Mouse (Mus musculus): ENCODE measurements around the gene Arid3a. TPM values are rescaled to one million over a fixed set of nuclear protein-coding genes. Genes with fewer than 3 reads are reported as not detected.

The Arid3a gene
- polyA plus RNA-seq, 1 experiment from 2014 or later = 14.0 TPM

DNA sequence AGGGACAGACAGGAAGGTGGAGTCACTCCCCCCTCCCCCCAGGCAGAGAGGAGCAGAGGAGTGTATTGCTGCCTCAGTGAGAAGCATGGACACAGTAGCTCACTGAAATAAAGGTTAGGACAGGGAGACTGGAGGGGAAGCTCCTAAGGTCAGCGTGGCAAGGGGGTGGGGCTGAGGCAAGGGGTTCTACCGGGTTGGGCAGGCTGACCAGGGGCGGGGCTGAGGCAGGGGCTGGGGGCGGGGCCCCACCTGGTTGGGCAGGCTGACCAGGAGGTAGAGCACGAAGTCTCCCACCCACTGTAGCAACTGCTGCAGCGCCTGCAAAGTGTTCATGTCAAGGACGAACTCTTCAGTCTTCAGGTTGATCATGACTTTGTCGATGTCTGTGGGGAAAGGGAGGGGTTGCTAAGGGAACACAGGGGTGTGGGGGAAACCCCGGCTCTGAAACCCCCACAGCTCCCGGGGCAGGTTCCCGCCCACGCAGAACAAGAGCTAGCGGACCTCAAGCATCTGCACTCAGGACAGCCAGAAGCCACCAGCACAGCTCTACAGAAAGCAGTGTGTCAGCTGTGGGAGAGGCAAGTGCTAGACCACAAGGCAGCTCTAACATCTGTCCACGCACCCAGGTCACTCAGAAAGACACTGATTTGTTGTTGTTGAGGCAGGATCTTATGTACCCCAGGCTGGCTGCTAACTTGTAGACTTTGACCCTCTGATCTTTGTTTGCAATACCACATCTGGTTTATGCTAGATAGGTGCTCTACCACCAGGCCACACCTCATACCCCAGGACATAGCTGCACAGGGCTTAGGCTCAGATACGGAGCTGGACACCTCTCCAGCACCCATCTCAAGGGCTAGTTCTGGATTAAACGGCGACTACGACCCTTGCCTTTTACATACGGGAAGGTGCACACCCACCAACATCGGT, 29.3 kb upstream of the Arid3a start:
- Histone ChIP-seq H3K4me3 (ENCODE audit: low read depth, low read length) (no peak overlapping the region), H3K9ac (replicated peaks; ENCODE audit: low read depth, low read length) (no peak overlapping the region), H3K4me1 (ENCODE audit: control insufficient read depth, insufficient read depth, low read length) (no peaks in the 10 kb centered on the region), H3K9me3 (ENCODE audit: control insufficient read depth, low read depth, low read length) (no peaks in the 10 kb centered on the region), H3K27me3 (ENCODE audit: control insufficient read depth, insufficient read depth, low read length) (no peaks in the 10 kb centered on the region), H3K4me2 (replicated peaks; ENCODE audit: low read depth, low read length) (no peak overlapping the region), H3K27ac (ENCODE audit: low read length) (no peak overlapping the region), H3K36me3 (ENCODE audit: control insufficient read depth, insufficient read depth, low read length) (peaks cover 46% of the 10 kb centered on the region)
- ATAC-seq (ENCODE audit: insufficient number of reproducible peaks, insufficient read depth, low FRiP score, low read depth) = no peak
- 47% methylated on average over 20 of the region's 20 CpGs for WGBS

DNA sequence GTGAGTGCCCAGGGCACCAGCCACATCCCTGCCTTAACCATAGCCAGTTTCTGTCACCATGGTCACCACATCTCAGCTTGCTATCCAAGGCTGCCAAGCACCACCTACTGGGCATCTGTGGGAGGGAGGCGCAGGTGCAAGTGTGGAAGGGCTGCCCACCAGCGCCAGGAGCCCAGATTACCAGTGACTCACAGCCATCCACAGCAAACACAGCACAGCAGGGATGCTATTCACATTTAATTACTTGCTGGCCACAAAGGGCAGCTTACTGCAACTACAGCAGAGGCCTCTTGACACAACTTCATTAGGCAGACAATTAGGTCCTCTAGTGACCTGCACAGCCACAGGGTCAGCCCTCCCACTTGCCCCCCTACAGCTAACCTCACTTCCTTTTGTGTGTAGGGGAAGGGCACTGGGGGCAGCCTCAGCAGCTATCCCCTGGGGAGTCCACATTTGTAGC, 25.9 kb upstream of the Arid3a start:
- H3K4me3 ChIP-seq (ENCODE audit: low read depth, low read length) = no peak overlapping the region
- H3K9ac ChIP-seq (replicated peaks; ENCODE audit: low read depth, low read length) = no peak overlapping the region
- no peaks in the 10 kb centered on the region for H3K27me3 ChIP-seq (ENCODE audit: control insufficient read depth, insufficient read depth, low read length)
- H3K4me1 ChIP-seq (ENCODE audit: control insufficient read depth, insufficient read depth, low read length) = no peaks in the 10 kb centered on the region
- no peak overlapping the region for H3K4me2 ChIP-seq (replicated peaks; ENCODE audit: low read depth, low read length)
- no peak for ATAC-seq (ENCODE audit: insufficient number of reproducible peaks, insufficient read depth, low FRiP score, low read depth)
- no peaks in the 10 kb centered on the region for H3K9me3 ChIP-seq (ENCODE audit: control insufficient read depth, low read depth, low read length)
- peaks cover 58% of the 10 kb centered on the region for H3K36me3 ChIP-seq (ENCODE audit: control insufficient read depth, insufficient read depth, low read length)
- H3K27ac ChIP-seq (ENCODE audit: low read length) = no peak overlapping the region
- WGBS = 64% methylated on average over 2 of the region's 2 CpGs

DNA sequence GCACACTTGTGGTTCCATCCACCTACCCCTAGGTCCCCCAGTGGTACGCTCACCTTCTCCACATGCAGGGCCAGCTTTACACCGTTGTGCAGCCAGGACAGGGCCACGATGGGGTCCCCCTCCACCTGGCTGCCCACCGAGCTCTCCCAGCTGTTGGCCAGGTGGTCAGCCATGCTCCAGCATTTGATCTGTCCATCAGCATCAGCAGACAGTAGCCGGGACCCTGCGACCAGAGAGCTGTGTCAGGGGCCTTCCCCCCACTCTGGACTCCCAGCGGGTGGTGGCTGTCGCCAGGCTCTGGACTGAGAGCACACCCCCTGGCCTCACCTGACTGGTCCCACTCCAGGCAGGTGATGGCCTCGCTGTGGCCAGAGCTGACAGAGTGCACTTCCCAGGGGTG, 20.1 kb upstream of the Arid3a start:
- no peak overlapping the region for H3K4me2 ChIP-seq (replicated peaks; ENCODE audit: low read depth, low read length)
- no peak overlapping the region for H3K27ac ChIP-seq (ENCODE audit: low read length)
- ATAC-seq (ENCODE audit: insufficient number of reproducible peaks, insufficient read depth, low FRiP score, low read depth) = no peak
- no peak overlapping the region for H3K4me3 ChIP-seq (ENCODE audit: low read depth, low read length)
- no peak overlapping the region for H3K9ac ChIP-seq (replicated peaks; ENCODE audit: low read depth, low read length)
- peaks cover 4% of the 10 kb centered on the region; the same call in 1 of the 2 replicates for H3K4me1 ChIP-seq (ENCODE audit: control insufficient read depth, insufficient read depth, low read length)
- H3K27me3 ChIP-seq (ENCODE audit: control insufficient read depth, insufficient read depth, low read length) = no peaks in the 10 kb centered on the region
- H3K36me3 ChIP-seq (ENCODE audit: control insufficient read depth, insufficient read depth, low read length) = peaks cover 43% of the 10 kb centered on the region
- H3K9me3 ChIP-seq (ENCODE audit: control insufficient read depth, low read depth, low read length) = no peaks in the 10 kb centered on the region
- WGBS = 92% methylated on average over 9 of the region's 9 CpGs

DNA sequence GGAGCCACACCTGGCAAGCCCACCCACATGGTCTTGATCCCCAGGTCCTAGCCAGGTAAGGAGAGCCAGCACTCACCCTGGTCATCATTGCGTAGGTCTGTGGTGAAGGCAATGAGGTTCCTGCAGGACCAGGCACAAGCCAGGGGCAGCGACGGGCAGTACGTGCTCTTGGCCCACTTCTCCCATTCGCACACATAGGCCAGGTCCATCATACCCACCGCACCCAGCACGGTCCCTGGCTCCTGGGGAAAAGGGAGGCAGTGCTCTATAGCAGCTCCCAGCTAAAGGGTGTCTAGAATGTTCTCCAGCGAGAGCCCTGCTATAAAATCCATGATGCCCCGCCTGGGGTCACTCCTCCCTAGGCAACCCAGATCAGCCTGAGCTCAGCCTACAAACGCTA, 19.4 kb upstream of the Arid3a start:
- 90% methylated on average over 10 of the region's 10 CpGs for WGBS
- no peak for ATAC-seq (ENCODE audit: insufficient number of reproducible peaks, insufficient read depth, low FRiP score, low read depth)
- Histone ChIP-seq H3K27ac (ENCODE audit: low read length) (no peak overlapping the region), H3K36me3 (ENCODE audit: control insufficient read depth, insufficient read depth, low read length) (peaks cover 46% of the 10 kb centered on the region), H3K4me3 (ENCODE audit: low read depth, low read length) (no peak overlapping the region), H3K4me1 (ENCODE audit: control insufficient read depth, insufficient read depth, low read length) (peaks cover 4% of the 10 kb centered on the region; the same call in 1 of the 2 replicates), H3K4me2 (replicated peaks; ENCODE audit: low read depth, low read length) (no peak overlapping the region), H3K9ac (replicated peaks; ENCODE audit: low read depth, low read length) (no peak overlapping the region; the same call in 1 of the 2 replicates), H3K27me3 (ENCODE audit: control insufficient read depth, insufficient read depth, low read length) (no peaks in the 10 kb centered on the region), H3K9me3 (ENCODE audit: control insufficient read depth, low read depth, low read length) (no peaks in the 10 kb centered on the region)

DNA sequence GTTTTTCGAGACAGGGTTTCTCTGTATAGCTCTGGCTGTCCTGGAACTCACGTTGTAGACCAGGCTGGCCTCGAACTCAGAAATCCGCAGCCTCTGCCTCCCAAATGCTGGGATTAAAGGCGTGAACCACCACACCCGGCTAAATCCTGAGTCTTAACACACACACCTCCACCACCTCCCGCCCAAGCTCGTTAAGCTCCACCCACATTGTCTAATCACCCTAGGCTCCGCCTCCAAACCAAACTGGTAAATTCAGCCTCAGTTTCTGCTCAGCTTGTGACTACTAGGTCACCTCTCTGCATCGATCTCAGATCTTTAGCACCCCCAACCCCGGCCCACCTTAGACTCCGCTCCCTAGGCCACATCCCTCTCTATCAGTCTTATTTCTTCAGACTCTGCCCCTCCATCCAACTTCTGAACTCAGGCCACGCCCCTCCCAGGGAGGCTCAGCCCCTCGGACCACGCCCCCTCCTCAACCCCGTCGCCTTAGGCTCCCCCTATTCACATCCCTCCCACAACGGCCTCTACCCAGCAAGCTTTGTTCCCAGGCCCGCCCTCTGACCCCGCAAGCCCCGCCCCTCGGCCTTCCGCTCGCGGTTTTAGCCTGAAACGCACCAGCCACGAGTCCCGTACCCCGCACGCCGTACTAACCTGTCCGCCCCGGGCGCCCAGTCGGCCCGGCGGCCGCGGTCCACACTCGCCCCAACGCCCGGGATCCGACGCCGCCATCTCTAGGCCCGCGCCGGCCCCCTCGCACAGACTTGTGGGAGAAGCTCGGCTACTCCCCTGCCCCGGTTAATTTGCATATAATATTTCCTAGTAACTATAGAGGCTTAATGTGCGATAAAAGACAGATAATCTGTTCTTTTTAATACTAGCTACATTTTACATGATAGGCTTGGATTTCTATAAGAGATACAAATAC, 18.4 kb upstream of the Arid3a start, which contains the start of gene Med16:
Gene Med16 (minus strand): TSS at position 757 of the 925 bp plus-strand sequence.
- peak; percentile 96 for ATAC-seq (ENCODE audit: insufficient number of reproducible peaks, insufficient read depth, low FRiP score, low read depth)
- Histone ChIP-seq H3K36me3 (ENCODE audit: control insufficient read depth, insufficient read depth, low read length) (peaks cover 42% of the 10 kb centered on the region), H3K27ac (ENCODE audit: low read length) (peak within 1 kb of the TSS; percentile 78), H3K9me3 (ENCODE audit: control insufficient read depth, low read depth, low read length) (no peaks in the 10 kb centered on the region), H3K27me3 (ENCODE audit: control insufficient read depth, insufficient read depth, low read length) (no peaks in the 10 kb centered on the region), H3K4me2 (replicated peaks; ENCODE audit: low read depth, low read length) (peak within 1 kb of the TSS; percentile 28), H3K9ac (replicated peaks; ENCODE audit: low read depth, low read length) (peak within 1 kb of the TSS; percentile 45), H3K4me1 (ENCODE audit: control insufficient read depth, insufficient read depth, low read length) (peaks cover 4% of the 10 kb centered on the region; the same call in 1 of the 2 replicates), H3K4me3 (ENCODE audit: low read depth, low read length) (peak within 1 kb of the TSS; percentile 37)
- WGBS = 1% methylated on average over 52 of the region's 52 CpGs

DNA sequence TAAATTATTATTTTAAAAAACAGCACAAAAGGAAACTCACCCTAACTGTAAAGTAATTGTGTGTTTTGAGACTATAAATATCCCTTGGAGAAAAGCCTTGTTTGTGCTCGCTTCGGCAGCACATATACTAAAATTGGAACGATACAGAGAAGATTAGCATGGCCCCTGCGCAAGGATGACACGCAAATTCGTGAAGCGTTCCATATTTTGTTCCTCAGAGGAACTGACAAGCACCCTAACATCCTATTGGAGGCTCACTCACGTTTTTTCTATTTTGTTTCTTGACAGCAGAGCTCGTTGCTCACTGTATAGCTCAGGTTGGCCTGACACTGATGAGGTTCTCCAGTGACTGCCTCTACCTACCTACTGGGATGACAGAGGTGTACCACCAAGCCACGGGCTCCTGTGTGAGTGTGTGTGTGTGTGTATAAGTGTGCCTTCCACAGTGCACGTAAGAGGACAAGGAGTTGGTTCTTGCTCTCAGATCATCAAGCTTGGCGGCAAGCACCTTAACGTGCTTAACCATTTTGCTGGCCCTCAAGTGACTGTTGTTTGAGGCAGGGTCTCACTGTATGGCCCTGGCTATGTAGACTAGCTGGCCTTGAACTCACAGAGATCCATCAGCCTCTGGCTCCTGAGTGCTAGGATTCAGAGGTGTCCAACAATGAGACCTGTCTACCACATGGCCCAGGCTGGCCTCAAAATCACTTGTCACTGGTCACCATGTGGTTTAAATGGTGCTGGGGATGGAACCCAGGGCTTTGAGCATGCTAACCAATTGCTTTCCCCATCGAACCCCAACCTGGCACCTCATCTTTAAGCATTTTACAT, 17.5 kb upstream of the Arid3a start:
- Histone ChIP-seq H3K4me1 (ENCODE audit: control insufficient read depth, insufficient read depth, low read length) (peaks cover 5% of the 10 kb centered on the region; the same call in 1 of the 2 replicates), H3K9me3 (ENCODE audit: control insufficient read depth, low read depth, low read length) (no peaks in the 10 kb centered on the region), H3K27ac (ENCODE audit: low read length) (peak overlapping the region; percentile 78; the same call in 1 of the 2 replicates), H3K4me2 (replicated peaks; ENCODE audit: low read depth, low read length) (peak overlapping the region; percentile 28), H3K9ac (replicated peaks; ENCODE audit: low read depth, low read length) (no peak overlapping the region; the same call in 1 of the 2 replicates), H3K27me3 (ENCODE audit: control insufficient read depth, insufficient read depth, low read length) (no peaks in the 10 kb centered on the region), H3K36me3 (ENCODE audit: control insufficient read depth, insufficient read depth, low read length) (peaks cover 37% of the 10 kb centered on the region), H3K4me3 (ENCODE audit: low read depth, low read length) (peak overlapping the region; percentile 37; the same call in 1 of the 2 replicates)
- 24% methylated on average over 14 of the region's 14 CpGs for WGBS
- peak; percentile 33; the same call in 1 of the 2 replicates for ATAC-seq (ENCODE audit: insufficient number of reproducible peaks, insufficient read depth, low FRiP score, low read depth)

DNA sequence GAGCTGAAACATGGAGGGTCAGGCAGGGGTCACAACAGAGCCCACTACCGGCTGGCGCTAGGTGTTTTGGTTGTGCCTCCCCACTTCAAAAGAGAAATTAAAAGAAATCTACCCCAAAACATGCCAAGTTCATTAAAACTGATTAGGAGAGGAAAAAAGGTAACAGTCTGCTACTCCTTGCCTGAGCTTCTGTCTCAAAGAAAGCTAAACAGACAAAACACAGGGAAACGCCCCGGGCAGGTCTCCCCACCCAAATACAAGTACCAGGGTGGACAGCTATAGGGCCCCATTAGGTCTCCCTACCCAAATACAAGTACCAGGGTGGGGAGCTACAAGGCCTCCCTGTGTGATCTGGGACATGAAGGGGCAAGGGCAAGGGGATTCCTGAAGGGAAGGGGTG, 16.3 kb upstream of the Arid3a start, which contains the start of gene Gm26602:
Gene Gm26602 (plus strand): TSS at position 301 of the 400 bp plus-strand sequence.
- 95% methylated on average over 4 of the region's 4 CpGs for WGBS
- no peak within 1 kb of the TSS for H3K4me2 ChIP-seq (replicated peaks; ENCODE audit: low read depth, low read length)
- peak within 1 kb of the TSS; percentile 55; the same call in 1 of the 2 replicates for H3K27ac ChIP-seq (ENCODE audit: low read length)

More for the DNA sequence above, 16.3 kb upstream of the Arid3a start, which contains the start of gene Gm26602:
- ATAC-seq (ENCODE audit: insufficient number of reproducible peaks, insufficient read depth, low FRiP score, low read depth) = no peak
- Histone ChIP-seq H3K36me3 (ENCODE audit: control insufficient read depth, insufficient read depth, low read length) (peaks cover 29% of the 10 kb centered on the region), H3K9me3 (ENCODE audit: control insufficient read depth, low read depth, low read length) (no peaks in the 10 kb centered on the region), H3K27me3 (ENCODE audit: control insufficient read depth, insufficient read depth, low read length) (no peaks in the 10 kb centered on the region), H3K4me3 (ENCODE audit: low read depth, low read length) (no peak within 1 kb of the TSS), H3K4me1 (ENCODE audit: control insufficient read depth, insufficient read depth, low read length) (peaks cover 17% of the 10 kb centered on the region; the same call in 1 of the 2 replicates), H3K9ac (replicated peaks; ENCODE audit: low read depth, low read length) (no peak within 1 kb of the TSS; the same call in 1 of the 2 replicates)

All from stomach, embryonic 14.5 days (tissue).